Mouse (Mus musculus) kidney, adult 2 months (tissue): ENCODE measurements at regions not wholly inside any gene's neighbourhood (a gene's known extent, or its start where the extent isn't known, plus 50 kb on each side); places are given as distances from the start of the nearest gene placed in this dataset.

Source experiments
- DNase-seq: peaks from one replicate; pipeline ENCODE4 v3.0.0; 2021
- H3K27ac ChIP-seq: fragments of 200-500 bp; 2 replicates; pipeline ENCODE4 v1.5.1; 2012; ENCODE audit warnings: low read depth, low read length, control low read depth, inconsistent platforms; ENCODE audit not compliant: insufficient read depth
- H3K27me3 ChIP-seq: fragments of 200-500 bp; replicated peaks from 2 replicates; pipeline ENCODE4 v1.6.1; 2012; ENCODE audit warnings: mild to moderate bottlenecking, moderate library complexity, low read length, inconsistent platforms; ENCODE audit not compliant: control insufficient read depth, insufficient read depth
- H3K36me3 ChIP-seq: fragments of 200-500 bp; 2 replicates; pipeline ENCODE4 v1.6.1; 2012; ENCODE audit warnings: mild to moderate bottlenecking, moderate library complexity, low read length, inconsistent platforms; ENCODE audit not compliant: control insufficient read depth, insufficient read depth
- H3K4me1 ChIP-seq: fragments of 200-500 bp; 2 replicates; pipeline ENCODE4 v1.6.1; 2011; ENCODE audit warnings: low read length; ENCODE audit not compliant: control insufficient read depth, insufficient read depth
- H3K4me3 ChIP-seq: fragments of 200-500 bp; 2 replicates; pipeline ENCODE4 v1.5.1; 2011; ENCODE audit warnings: mild to moderate bottlenecking, low read depth, low read length, control low read depth; ENCODE audit not compliant: insufficient read depth
- CTCF ChIP-seq: fragments of 200-500 bp; conservative IDR thresholded peaks from 2 replicates; pipeline ENCODE4 v1.5.1; 2011; ENCODE audit warnings: low read depth, mild to moderate bottlenecking, control low read depth, low read length, moderate library complexity, mixed read lengths; ENCODE audit not compliant: insufficient read depth, insufficient read length
- POLR2A ChIP-seq: fragments of 200-500 bp; IDR thresholded peaks from one replicate; pipeline ENCODE4 v1.6.1; 2011; ENCODE audit warnings: low read depth, low read length, control low read depth
- WGBS: fragments of 180-500 bp; shearing (Covaris S2); methylation state at CpG from one replicate; pipeline ENCODE4 v1.1.7; 2018; 5-methylcytosine and 5-hydroxymethylcytosine counted together

DNA sequence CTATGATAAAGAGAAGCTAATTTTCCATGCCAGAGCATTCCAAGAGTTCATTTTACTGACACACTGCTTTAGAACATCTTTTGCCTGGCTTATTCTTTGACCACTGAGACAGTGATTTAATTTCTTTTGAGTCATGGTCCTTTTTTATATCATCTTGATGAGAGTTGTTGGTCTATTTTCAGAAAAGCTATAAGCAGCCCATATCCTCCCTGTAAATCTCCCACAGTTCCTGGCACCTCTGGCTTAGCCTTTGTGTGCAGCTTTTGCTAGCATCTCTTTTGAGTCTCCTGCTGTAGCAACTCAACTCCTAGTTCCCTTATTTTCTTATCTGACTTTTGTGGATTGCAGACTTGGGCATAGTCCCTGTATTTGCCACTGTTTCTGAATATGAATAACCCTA is 207.5 kb upstream of the 4931417E11Rik start:
- no peak for TF ChIP-seq POLR2A
- no peak for TF ChIP-seq CTCF
- Histone ChIP-seq H3K27me3 (no peaks in the 10 kb centered on the region), H3K4me3 (no peak overlapping the region), H3K36me3 (no peaks in the 10 kb centered on the region), H3K27ac (no peak overlapping the region), H3K4me1 (no peaks in the 10 kb centered on the region)
- no peak for DNase-seq

DNA sequence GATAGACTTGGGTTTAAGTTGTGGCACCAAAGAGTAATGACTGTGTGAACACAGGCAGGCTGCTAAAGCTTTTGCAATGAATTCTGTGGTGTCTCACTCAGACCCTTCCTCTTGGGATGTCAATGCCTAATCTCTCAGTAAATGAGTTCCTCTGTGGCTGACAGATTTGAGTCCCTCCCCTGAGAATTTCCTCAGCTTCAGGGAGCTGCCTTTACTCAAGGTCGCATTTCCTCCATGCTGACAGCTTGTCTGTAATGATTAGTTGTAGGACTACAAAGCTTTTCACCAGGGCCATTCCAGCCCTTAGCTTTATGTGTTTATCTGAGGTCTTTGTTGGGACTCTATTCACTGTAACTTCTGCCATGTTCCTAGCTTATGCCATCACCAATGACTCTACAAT is 199.9 kb upstream of the 4931417E11Rik start:
- DNase-seq = no peak
- WGBS = 24% methylated on average over 1 of the region's 1 CpGs
- H3K4me1 ChIP-seq = no peaks in the 10 kb centered on the region

DNA sequence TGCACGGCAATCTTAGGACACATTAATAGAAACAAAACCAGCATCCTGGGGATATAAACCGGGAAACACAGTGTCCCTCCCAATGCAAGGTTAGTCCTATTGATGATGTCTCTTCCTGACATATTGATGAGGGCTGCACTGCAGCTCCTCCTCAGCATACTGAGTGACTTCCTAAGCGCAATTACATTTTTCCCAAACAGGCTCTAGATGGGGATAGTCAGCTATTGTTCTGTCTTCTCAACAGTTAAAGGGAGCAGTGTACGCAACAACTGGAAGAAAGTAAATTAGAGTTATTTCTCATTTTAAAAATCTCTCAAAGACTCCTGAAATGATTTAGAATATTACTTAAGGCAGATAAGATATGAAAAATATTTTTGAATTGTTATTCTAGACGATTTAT is 189.5 kb upstream of the 4931417E11Rik start:
- TF ChIP-seq POLR2A (no peak), CTCF (no peak)
- 75% methylated on average over 5 of the region's 5 CpGs for whole genome bisulfite sequencing
- no peak for DNase-seq

More for the DNA sequence above, 199.9 kb upstream of the 4931417E11Rik start:
- no peak overlapping the region for H3K27ac ChIP-seq
- no peaks in the 10 kb centered on the region for H3K27me3 ChIP-seq
- no peaks in the 10 kb centered on the region for H3K36me3 ChIP-seq
- TF ChIP-seq POLR2A (no peak), CTCF (no peak)
- no peak overlapping the region for H3K4me3 ChIP-seq

DNA sequence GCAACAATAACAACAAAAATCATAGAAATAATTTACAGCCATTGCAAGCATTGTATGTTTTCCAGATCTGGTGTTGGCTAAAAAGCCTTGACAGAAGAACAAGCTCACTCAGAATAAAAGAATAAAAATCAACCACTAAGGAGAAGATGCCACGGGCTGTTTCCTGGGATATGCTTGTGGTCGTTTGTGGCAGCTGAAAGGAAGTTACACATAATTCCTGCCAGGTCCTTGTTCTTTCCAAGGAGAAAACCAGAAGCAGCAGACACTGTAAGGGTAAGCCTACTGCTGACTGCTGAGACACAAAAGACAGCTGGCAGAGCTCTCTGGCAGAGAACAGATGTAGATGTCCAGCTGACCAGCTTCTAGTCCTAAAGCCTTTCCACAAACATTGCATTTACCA is 175.9 kb upstream of the 4931417E11Rik start:
- H3K4me1 ChIP-seq = no peaks in the 10 kb centered on the region
- H3K4me3 ChIP-seq = no peak overlapping the region
- H3K27ac ChIP-seq = no peak overlapping the region
- TF ChIP-seq POLR2A (no peak), CTCF (no peak)
- no peaks in the 10 kb centered on the region for H3K36me3 ChIP-seq
- WGBS = 44% methylated on average over 2 of the region's 2 CpGs
- H3K27me3 ChIP-seq = no peaks in the 10 kb centered on the region
- no peak for DNase-seq

More for the DNA sequence above, 189.5 kb upstream of the 4931417E11Rik start:
- Histone ChIP-seq H3K27ac (no peak overlapping the region), H3K4me3 (no peak overlapping the region), H3K27me3 (no peaks in the 10 kb centered on the region), H3K36me3 (no peaks in the 10 kb centered on the region), H3K4me1 (no peaks in the 10 kb centered on the region)

DNA sequence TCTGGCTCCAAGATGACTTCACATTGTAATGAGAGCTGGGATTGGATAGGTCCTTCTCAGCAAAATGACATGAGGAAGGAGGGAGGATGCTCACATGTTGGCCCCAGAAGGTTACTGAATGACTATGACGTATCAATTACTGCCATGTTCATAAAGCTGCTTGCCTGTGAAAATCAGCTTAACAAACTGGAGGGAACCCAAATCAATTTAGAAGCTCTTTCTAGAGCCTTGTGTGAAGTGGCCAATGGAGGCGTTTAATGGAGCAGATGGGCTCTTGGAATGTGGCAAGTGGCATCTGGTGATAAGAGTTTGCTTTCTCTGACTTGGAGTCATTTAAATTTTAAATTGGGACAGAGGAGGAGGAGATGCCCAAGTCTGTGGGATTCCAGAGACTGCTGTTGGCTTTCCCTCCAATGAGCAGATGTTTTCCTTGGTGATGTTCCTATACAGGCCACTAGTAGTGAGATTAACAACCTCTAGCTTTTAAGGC is 175.4 kb upstream of the 4931417E11Rik start:
- no peak for DNase-seq
- no peak overlapping the region for H3K27ac ChIP-seq
- H3K36me3 ChIP-seq = no peaks in the 10 kb centered on the region
- no peaks in the 10 kb centered on the region for H3K27me3 ChIP-seq
- WGBS = 57% methylated on average over 2 of the region's 2 CpGs
- TF ChIP-seq POLR2A (no peak), CTCF (no peak)
- no peaks in the 10 kb centered on the region for H3K4me1 ChIP-seq
- no peak overlapping the region for H3K4me3 ChIP-seq

DNA sequence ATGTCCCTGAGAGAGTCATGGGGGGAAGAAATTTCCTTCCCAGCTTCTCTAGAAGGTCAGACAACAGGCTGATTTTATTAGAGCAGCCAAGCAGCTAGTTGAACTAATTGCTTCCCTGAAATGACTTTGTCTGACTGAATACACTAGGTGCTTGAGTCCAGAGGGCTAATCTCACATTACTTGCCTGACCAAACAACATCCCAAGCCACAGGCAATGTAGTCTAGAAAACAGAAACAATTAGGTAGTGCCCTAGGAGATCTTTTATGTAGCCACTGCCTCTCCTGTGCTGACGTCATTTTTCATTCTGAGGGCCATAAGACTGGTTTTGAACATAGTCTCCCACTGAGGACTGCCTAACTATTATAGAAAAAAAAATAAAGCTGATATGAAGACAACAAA is 159.1 kb upstream of the 4931417E11Rik start:
- H3K36me3 ChIP-seq = no peaks in the 10 kb centered on the region
- H3K4me3 ChIP-seq = no peak overlapping the region
- no peaks in the 10 kb centered on the region for H3K27me3 ChIP-seq
- WGBS = 35% methylated on average over 1 of the region's 1 CpGs
- H3K4me1 ChIP-seq = no peaks in the 10 kb centered on the region; the same call in 1 of the 2 replicates
- DNase-seq = peak; percentile 2
- H3K27ac ChIP-seq = no peak overlapping the region
- no peak for TF ChIP-seq CTCF
- TF ChIP-seq POLR2A = no peak

DNA sequence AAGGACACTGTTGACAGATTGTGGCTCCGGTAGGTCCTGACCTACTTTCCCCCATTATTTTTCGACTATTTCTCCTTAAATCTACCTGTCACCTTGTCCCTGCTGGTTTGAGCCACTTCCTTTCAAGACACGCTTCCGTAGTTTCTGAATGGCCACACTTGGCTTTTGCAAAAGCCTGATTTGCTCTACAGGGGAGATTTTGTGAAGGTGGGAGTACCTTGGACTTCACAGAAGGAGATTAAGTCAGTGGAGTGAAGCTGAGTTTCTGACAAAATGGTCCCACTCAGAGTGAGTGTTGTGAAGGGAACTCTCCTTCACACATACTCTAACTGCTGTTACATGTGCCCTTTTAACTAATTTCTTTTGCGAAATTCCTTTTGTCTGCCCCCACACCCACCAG is 157.0 kb upstream of the 4931417E11Rik start:
- WGBS = 45% methylated on average over 5 of the region's 5 CpGs
- no peak overlapping the region for H3K4me3 ChIP-seq
- DNase-seq = no peak
- H3K4me1 ChIP-seq = no peaks in the 10 kb centered on the region; the same call in 1 of the 2 replicates
- TF ChIP-seq POLR2A (no peak), CTCF (no peak)
- H3K27me3 ChIP-seq = no peaks in the 10 kb centered on the region
- H3K36me3 ChIP-seq = no peaks in the 10 kb centered on the region
- no peak overlapping the region for H3K27ac ChIP-seq
